Mouse (Mus musculus) heart, adult 9 months (tissue): Measurements from ENCODE around the gene Grb7.
A peak's percentile ranks its signal among the peaks of the same experiment; 100 is the strongest.

Experiments
- DNase-seq, 2 experiments: peaks; one replicate each; pipeline ENCODE4 v3.0.0; 2022; ENCODE audit warnings: low spot score in 2 of 2

The Grb7 gene

GRCm38 (mm10) chr11:98472696-98473095 is 26.5 kb downstream of the Grb7 start:
- no peak for DNase-seq

- DNase-seq = no peak
Observed at GRCm38 (mm10) chr11:98473916-98474479, 27.8 kb downstream of the Grb7 start.

- DNase-seq = no peak
Observed at GRCm38 (mm10) chr11:98474967-98475366, 28.8 kb downstream of the Grb7 start.

- no peak for DNase-seq
Observed at GRCm38 (mm10) chr11:98475630-98476433, 29.6 kb downstream of the Grb7 start.

GRCm38 (mm10) chr11:98476434-98476807 is 30.2 kb downstream of the Grb7 start:
- no peak for DNase-seq

GRCm38 (mm10) chr11:98477011-98477701 is 31.0 kb downstream of the Grb7 start:
- no peak for DNase-seq

- no peak for DNase-seq
Observed at GRCm38 (mm10) chr11:98479026-98479939, 33.1 kb downstream of the Grb7 start.

- DNase-seq = no peak
Observed at GRCm38 (mm10) chr11:98479940-98480497, 33.8 kb downstream of the Grb7 start.

GRCm38 (mm10) chr11:98481231-98481630 is 35.0 kb downstream of the Grb7 start:
- no peak for DNase-seq

GRCm38 (mm10) chr11:98482067-98482466 is 35.9 kb downstream of the Grb7 start:
- DNase-seq = no peak

- DNase-seq = no peak
Observed at GRCm38 (mm10) chr11:98485749-98486148, 39.6 kb downstream of the Grb7 start.

GRCm38 (mm10) chr11:98487526-98488040 is 41.4 kb downstream of the Grb7 start:
- DNase-seq = no peak

- DNase-seq = no peak
Observed at GRCm38 (mm10) chr11:98488540-98489234, 42.5 kb downstream of the Grb7 start.

- no peak for DNase-seq
Observed at GRCm38 (mm10) chr11:98491571-98491970, 45.4 kb downstream of the Grb7 start.

GRCm38 (mm10) chr11:98492959-98493358 is 46.8 kb downstream of the Grb7 start:
- DNase-seq = no peak

GRCm38 (mm10) chr11:98493394-98493793 is 47.2 kb downstream of the Grb7 start:
- DNase-seq = no peak

- no peak for DNase-seq
Observed at GRCm38 (mm10) chr11:98495176-98495719, 49.1 kb downstream of the Grb7 start.

GRCm38 (mm10) chr11:98497388-98498288 is 51.4 kb downstream of the Grb7 start:
- DNase-seq = peak; percentile 29 to 58

- no peak for DNase-seq
Observed at GRCm38 (mm10) chr11:98504926-98505325, 58.7 kb downstream of the Grb7 start.
